Mouse (Mus musculus) adrenal gland, adult 8-10 months (tissue): Measurements from ENCODE around the gene Gm20388. TPM values are rescaled to one million over a fixed set of nuclear protein-coding genes. Genes with fewer than 3 reads are reported as not detected.

ENCODE experiments used
- DNase-seq: peaks from one replicate; pipeline ENCODE4 v3.0.0; 2022
- total RNA-seq, 4 experiments: library from RNA; stranded (reverse); gene quantifications; 2 replicates each; pipeline ENCODE4 v1.2.4; 2022

Gm20388 gene
- total RNA-seq, 4 experiments from 2014 or later: 1.7 to 16.9 (median 5.8) TPM

DNA sequence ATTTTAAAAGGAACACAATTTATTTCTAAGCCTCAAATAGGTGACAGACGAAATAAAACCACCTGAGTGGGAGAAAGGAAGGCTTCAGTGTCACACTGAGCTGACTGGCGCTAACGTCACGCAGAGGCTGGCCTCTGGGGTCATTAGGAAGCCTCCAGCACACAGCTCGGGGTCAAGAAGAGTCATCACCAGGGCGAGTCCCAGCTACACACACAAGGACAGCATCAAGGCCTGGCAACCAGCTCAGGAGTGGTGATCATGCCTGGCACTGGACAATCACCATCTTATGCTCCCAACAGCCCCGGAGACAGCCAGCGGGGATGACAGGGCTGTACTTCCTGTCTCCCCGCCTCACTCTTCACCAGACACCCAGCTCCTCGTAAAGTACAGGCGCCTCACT lies 1647.1 kb downstream of the Gm20388 start:
- peak; percentile 54 for DNase-seq

- DNase-seq: no peak
These were observed 1647.9 kb downstream of the Gm20388 start for GRCm38 (mm10) chr8:121558538-121558937.

DNA sequence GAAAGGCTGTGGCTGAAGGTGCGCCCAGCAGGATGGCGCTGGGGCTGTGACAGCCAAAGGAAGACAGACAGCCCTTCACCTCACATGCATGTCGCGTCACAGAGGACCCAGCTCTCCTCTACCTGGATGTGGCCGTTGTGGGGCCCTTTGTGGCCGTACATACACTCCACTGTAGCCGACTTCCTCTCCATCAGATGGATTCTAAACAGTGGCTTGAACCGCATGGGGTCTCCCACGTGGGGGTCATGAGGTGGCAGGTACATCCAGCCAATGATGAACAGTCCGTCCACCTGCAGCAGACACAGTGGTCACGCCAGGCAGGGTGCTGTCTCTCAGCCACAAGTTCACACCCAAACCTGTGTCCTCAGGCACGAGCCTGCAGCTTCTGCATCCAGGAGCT lies 1649.2 kb downstream of the Gm20388 start:
- DNase-seq: no peak

GRCm38 (mm10) chr8:121560432-121561100 lies 1649.9 kb downstream of the Gm20388 start:
- no peak for DNase-seq

- no peak for DNase-seq
These were observed 1651.2 kb downstream of the Gm20388 start for GRCm38 (mm10) chr8:121561636-121562345.

DNA sequence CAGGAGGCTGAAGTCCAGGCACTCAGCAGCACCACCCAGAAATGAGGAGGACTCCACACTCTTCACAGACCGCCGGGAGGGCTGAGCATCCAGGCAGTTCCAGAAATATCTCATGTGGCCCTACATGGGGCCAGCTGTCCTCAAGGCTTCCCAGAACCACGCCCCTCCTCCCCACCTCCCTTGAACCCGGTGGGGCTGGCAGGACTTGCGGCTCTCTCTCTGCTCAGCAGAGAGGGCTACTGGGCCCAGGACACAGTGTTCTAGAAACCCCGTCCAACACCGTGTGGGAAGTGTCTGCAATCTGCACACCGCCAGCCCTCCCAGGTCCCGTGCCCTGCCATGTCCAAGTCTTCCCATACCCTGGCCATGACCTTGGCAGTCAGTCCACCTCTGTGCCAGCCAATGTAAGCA lies 1652.3 kb downstream of the Gm20388 start:
- peak; percentile 59 for DNase-seq

DNA sequence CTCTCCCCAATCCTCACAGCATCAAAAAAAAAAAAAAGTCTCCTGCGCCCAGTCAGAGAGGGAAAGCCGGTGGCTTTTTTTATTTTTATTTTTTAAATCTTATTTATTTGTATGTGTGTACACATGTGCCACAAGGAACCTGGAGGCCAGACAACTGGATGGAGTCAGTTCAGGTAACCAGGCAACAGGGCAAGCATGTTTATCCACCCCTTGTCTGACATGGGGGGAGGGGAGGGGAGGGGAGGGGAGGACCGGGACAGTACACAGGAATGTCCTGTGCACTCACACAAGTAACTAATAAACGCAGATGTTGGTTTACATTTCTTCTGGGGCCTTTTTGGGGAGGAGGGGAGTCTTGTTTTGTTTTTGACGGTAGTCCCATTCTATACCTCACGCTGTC lies 1653.1 kb downstream of the Gm20388 start:
- DNase-seq: no peak

- DNase-seq: no peak
These were observed 1657.7 kb downstream of the Gm20388 start for GRCm38 (mm10) chr8:121568321-121568720.

DNA sequence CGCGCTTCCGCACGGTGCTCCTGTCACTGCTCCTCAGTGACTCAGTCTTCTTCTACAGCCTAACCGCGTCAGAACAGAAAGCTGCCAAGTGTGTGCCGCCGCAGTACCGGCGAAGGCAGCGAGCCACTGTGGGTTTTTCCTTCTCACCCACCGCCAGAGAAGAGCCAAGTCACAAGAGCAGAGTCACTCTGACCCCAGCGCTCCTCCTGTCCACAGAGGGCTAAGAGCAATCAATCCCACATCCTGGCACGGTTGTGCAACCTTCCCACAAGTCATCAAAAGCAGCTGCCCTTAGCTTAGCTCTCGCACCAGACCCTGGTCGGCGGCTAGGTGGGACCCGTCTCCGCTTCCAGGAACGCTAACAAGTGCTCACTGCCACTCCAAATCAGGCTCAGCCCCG lies 1659.7 kb downstream of the Gm20388 start:
- DNase-seq: peak; percentile 64

DNA sequence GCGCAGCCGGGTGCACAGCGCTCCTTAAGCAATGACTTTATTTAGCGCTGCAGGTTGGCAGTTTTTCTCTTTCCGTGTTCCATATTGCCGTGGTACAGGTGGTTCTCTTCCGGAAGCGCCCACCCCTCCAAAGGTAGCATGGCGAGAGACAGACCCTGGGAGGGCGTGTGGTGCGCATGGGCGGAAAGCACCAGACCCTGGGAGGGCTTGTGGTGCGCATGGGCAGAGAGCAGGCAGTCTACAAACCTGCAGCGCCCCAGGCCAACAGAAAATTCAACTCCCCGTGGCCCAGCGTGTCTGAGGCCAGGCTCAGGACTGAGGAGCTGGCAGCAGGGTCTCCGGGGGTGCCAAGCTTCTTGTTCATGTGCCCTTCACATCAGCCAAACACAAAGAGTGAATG lies 1660.2 kb downstream of the Gm20388 start:
- no peak for DNase-seq

DNA sequence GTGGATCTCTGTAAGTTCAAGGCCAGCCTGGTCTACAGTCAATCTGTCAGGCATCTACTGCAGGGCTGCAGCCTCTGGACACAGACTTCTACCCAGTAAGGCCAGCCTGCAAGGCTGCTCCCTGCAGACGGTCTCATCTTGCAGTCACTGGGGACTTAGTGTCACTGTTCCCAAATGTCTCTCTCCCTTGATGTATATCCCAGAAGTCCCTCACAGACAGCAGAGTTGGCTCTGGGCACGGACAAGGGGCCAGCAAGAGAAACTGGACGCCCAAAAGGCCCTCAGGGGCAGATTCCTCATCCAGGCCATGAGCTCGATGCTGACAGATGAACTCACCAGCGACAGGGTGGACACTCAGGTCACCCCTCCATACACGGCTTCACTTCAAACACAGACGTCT lies 1661.5 kb downstream of the Gm20388 start:
- no peak for DNase-seq

DNA sequence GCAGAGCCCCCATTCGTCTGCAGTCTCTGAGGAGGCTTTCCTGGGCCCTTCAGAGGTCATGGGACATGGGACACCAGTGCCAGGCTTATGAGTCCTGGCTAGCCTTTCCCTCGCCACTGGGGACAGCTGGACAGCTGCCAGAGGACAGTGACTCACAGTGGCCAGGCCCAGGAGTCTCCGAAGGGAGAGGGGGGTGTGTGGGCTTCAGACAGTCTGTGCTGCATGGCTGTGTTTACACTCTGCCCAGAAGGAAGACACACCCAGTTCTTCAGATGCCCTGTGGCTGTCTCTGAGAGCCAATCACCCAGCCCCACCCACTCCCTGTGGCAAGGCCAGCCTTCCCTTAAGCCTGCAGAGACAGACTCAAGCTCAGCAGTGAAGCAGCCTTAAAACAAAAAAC lies 1662.6 kb downstream of the Gm20388 start:
- DNase-seq: peak; percentile 87

- DNase-seq: no peak
These were observed 1665.0 kb downstream of the Gm20388 start for GRCm38 (mm10) chr8:121575661-121576060.

GRCm38 (mm10) chr8:121577751-121578675 lies 1667.4 kb downstream of the Gm20388 start:
- DNase-seq: no peak

GRCm38 (mm10) chr8:121578676-121579451 lies 1668.2 kb downstream of the Gm20388 start, which contains the start of gene Fbxo31:
Gene Fbxo31 (minus strand): TSS chr8:121578806.
- peak; percentile 92 for DNase-seq

GRCm38 (mm10) chr8:121580465-121580864 lies 1669.8 kb downstream of the Gm20388 start:
- DNase-seq: no peak

DNA sequence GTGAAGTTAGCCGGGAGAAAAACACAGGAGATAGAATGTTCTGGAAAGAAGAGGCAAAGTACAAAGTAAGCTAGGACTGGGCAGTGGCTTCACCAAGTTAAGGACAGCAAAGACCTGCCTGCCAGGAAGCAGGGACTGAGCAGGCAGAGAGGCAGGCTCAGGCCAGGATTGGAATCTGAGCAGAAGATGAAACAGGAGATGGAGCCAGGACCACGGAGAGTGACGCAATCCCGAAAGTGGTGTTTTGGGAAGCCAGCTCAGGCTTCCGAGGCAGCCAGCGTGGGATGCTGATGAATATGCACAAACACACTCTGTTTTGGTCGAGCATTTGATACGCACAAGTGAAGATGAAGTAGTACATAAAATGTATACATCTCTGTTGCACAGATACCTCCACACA lies 1673.0 kb downstream of the Gm20388 start:
- no peak for DNase-seq

DNA sequence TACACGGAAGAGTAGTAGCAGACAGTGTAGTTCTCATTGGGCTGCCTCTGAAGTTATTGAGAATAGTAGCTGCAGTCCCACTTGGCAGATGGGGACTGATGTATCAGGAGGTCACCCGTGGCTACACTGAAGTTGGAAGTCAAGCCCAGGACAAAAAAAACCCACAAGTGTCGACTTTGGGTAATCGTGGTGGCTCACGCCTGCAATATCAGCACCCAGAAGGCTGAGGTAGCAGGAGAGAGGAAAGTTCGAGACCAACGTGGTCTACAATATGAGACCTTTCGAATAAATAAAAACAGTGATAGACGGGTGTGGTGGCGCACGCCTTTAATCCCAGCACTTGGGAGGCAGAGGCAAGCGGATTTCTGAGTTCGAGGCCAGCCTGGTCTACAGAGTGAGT lies 1674.1 kb downstream of the Gm20388 start:
- no peak for DNase-seq

DNA sequence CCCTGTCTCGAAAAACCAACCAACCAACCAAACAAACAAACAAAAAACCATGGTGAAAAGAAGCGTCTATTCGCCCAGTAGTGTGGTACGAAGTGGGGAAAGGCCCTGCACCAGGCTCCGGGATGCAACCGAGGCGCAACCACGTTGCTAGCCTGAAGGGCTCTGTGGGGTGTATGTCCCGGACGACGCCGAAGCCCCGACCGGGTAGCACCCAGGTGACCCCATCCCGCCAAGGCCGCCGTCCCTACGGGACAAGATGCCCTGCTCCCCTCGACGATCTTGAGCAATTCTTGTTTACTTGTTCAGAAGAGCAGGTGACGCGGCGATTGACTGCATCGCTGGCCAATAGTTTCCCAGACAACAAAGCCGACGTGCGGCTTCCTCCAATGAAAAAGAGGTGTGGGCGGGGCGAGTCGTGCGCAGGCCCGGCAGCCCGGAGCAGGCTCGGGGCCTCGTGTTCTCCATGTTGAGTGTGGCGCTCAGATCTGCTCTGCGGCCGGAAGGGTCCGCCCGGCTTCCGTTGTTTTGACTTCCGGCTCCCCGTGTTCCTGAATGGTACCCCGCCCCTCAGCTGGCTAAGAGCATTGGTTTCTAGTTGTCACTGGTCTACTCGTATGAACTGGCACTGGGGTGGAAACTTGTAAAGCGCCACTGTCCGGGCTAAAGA lies 1674.7 kb downstream of the Gm20388 start:
- DNase-seq: peak; percentile 99

GRCm38 (mm10) chr8:121588750-121589149 lies 1678.1 kb downstream of the Gm20388 start:
- DNase-seq: no peak

- no peak for DNase-seq
These were observed 1678.6 kb downstream of the Gm20388 start for GRCm38 (mm10) chr8:121589205-121589726.
